Mouse (Mus musculus): Measurements from ENCODE around the gene Hecw2. TPM values are rescaled to one million over a fixed set of nuclear protein-coding genes. Genes with fewer than 3 reads are reported as not detected.

Hecw2 gene
- polyA plus RNA-seq, 1 experiment from 2014 or later, result 2.8 TPM

DNA sequence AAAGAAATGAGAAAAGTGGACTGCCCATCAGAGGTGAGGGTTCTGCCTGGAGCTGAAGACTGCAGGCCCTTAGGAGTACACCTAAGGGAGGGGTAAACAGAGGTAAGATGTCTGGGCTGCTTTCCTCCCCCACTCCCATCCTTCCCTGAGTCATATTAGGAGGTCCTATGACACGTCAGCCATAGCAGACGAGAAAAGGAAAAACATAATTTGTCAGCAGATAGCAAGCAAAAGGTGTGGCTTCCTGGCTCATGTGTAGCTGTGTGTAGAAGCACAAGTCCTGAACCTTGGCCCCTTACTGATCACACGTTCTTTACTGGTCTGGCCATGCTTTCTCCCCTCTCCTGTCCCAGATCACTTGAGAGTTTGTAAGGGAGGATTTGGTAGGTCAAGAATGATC is 397.2 kb downstream of the Hecw2 start:
- H3K27me3 ChIP-seq (ENCODE audit: control insufficient read depth, insufficient read depth, low read length), result no peaks in the 10 kb centered on the region
- H3K4me3 ChIP-seq (replicated peaks; ENCODE audit: low read length), result no peak overlapping the region
- no peaks in the 10 kb centered on the region for H3K4me1 ChIP-seq (ENCODE audit: control insufficient read depth, insufficient read depth, low read length)
- H3K27ac ChIP-seq (ENCODE audit: low read length), result no peak overlapping the region
- WGBS, result 46% methylated on average over 3 of the region's 3 CpGs
- ATAC-seq (ENCODE audit: insufficient read depth, low FRiP score), result no peak; the same call in 1 of the 2 replicates
- no peak overlapping the region for H3K9ac ChIP-seq (ENCODE audit: low read length)
- no peaks in the 10 kb centered on the region for H3K9me3 ChIP-seq (replicated peaks; ENCODE audit: control insufficient read depth, low read length)
- H3K36me3 ChIP-seq (ENCODE audit: control insufficient read depth, insufficient read depth, low read length), result no peaks in the 10 kb centered on the region
- H3K4me2 ChIP-seq (ENCODE audit: low read depth, low read length), result no peak overlapping the region

GRCm38 (mm10) chr1:53797074-53797473 is 397.9 kb downstream of the Hecw2 start:
- H3K9ac ChIP-seq (ENCODE audit: low read length), result no peak overlapping the region
- WGBS, result 72% methylated on average over 5 of the region's 5 CpGs
- H3K27ac ChIP-seq (ENCODE audit: low read length), result no peak overlapping the region
- H3K9me3 ChIP-seq (replicated peaks; ENCODE audit: control insufficient read depth, low read length), result no peaks in the 10 kb centered on the region
- no peaks in the 10 kb centered on the region for H3K36me3 ChIP-seq (ENCODE audit: control insufficient read depth, insufficient read depth, low read length)
- H3K4me1 ChIP-seq (ENCODE audit: control insufficient read depth, insufficient read depth, low read length), result no peaks in the 10 kb centered on the region
- H3K4me2 ChIP-seq (ENCODE audit: low read depth, low read length), result no peak overlapping the region
- H3K27me3 ChIP-seq (ENCODE audit: control insufficient read depth, insufficient read depth, low read length), result no peaks in the 10 kb centered on the region
- no peak for ATAC-seq (ENCODE audit: insufficient read depth, low FRiP score)
- no peak overlapping the region for H3K4me3 ChIP-seq (replicated peaks; ENCODE audit: low read length)

DNA sequence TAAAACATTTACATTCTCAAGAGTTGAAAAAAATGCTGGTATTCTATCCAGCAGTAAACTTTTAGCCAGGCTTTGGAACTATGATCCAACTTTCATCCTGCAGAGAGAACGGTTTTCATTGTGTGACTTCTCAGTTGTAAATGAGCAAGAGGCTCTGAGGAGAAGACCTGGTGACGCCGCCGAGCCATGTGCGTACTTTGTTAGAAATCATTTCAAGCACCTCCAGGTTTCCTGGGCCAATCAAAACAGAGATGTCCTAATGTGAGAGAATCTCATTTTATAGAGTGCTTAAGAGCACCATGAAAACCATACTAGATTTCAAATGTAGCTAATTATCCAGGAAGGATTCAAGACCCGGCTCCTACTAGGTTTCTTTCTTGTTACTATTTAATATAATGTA is 398.7 kb downstream of the Hecw2 start:
- Histone ChIP-seq H3K9me3 (replicated peaks; ENCODE audit: control insufficient read depth, low read length) (no peaks in the 10 kb centered on the region), H3K4me1 (ENCODE audit: control insufficient read depth, insufficient read depth, low read length) (no peaks in the 10 kb centered on the region), H3K4me3 (replicated peaks; ENCODE audit: low read length) (no peak overlapping the region), H3K27me3 (ENCODE audit: control insufficient read depth, insufficient read depth, low read length) (no peaks in the 10 kb centered on the region), H3K27ac (ENCODE audit: low read length) (no peak overlapping the region), H3K9ac (ENCODE audit: low read length) (no peak overlapping the region), H3K36me3 (ENCODE audit: control insufficient read depth, insufficient read depth, low read length) (no peaks in the 10 kb centered on the region), H3K4me2 (ENCODE audit: low read depth, low read length) (no peak overlapping the region)
- no peak for ATAC-seq (ENCODE audit: insufficient read depth, low FRiP score)
- 88% methylated on average over 6 of the region's 6 CpGs for WGBS

DNA sequence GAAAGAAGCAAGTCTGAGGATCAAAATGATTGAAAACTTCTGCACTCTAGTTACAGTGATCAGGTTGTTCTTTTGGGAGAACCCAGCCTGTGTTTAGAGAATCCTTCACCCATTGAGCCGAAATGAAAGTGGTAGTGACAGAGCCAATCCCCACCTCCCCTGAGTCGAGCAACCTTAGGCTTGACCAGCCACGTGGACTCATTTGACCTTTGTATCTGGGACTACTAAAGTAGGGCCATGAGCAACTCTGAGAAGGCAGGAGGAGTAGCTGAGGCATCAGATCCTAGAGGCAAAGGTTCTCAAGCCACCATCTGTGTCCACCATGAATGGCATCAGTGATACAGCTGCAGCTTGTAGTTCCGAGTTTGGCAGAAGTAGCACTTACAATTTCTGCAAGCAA is 399.4 kb downstream of the Hecw2 start:
- no peak for ATAC-seq (ENCODE audit: insufficient read depth, low FRiP score)
- Histone ChIP-seq H3K27me3 (ENCODE audit: control insufficient read depth, insufficient read depth, low read length) (no peaks in the 10 kb centered on the region), H3K9me3 (replicated peaks; ENCODE audit: control insufficient read depth, low read length) (no peaks in the 10 kb centered on the region), H3K4me3 (replicated peaks; ENCODE audit: low read length) (no peak overlapping the region), H3K9ac (ENCODE audit: low read length) (no peak overlapping the region), H3K4me2 (ENCODE audit: low read depth, low read length) (no peak overlapping the region), H3K27ac (ENCODE audit: low read length) (no peak overlapping the region), H3K4me1 (ENCODE audit: control insufficient read depth, insufficient read depth, low read length) (no peaks in the 10 kb centered on the region), H3K36me3 (ENCODE audit: control insufficient read depth, insufficient read depth, low read length) (no peaks in the 10 kb centered on the region)
- 81% methylated on average over 4 of the region's 4 CpGs for WGBS

DNA sequence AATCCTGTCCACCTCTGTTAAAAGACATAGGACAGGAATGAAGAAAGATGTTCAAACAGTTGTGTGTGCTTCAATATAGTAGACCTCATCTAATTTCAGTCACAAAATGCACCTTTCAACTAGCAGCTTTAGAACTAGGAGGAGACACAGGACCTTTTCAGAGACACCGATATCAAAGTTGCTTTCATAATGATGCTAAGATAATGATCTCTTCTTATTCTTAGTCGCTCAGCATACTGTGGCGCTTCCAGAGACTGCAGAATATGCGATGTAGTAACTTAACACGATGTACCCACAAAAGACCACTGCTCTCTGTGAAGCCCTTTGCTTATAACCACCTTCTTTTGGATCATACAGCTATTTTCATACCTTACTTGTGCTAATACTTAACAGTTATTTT is 399.9 kb downstream of the Hecw2 start:
- Histone ChIP-seq H3K4me1 (ENCODE audit: control insufficient read depth, insufficient read depth, low read length) (no peaks in the 10 kb centered on the region), H3K27ac (ENCODE audit: low read length) (no peak overlapping the region), H3K27me3 (ENCODE audit: control insufficient read depth, insufficient read depth, low read length) (no peaks in the 10 kb centered on the region), H3K4me3 (replicated peaks; ENCODE audit: low read length) (no peak overlapping the region), H3K9ac (ENCODE audit: low read length) (no peak overlapping the region), H3K4me2 (ENCODE audit: low read depth, low read length) (no peak overlapping the region), H3K9me3 (replicated peaks; ENCODE audit: control insufficient read depth, low read length) (no peaks in the 10 kb centered on the region), H3K36me3 (ENCODE audit: control insufficient read depth, insufficient read depth, low read length) (no peaks in the 10 kb centered on the region)
- 90% methylated on average over 5 of the region's 5 CpGs for WGBS
- ATAC-seq (ENCODE audit: insufficient read depth, low FRiP score), result no peak

- no peak for ATAC-seq (ENCODE audit: insufficient read depth, low FRiP score)
- WGBS, result 71% methylated on average over 2 of the region's 2 CpGs
- Histone ChIP-seq H3K4me1 (ENCODE audit: control insufficient read depth, insufficient read depth, low read length) (no peaks in the 10 kb centered on the region), H3K9me3 (replicated peaks; ENCODE audit: control insufficient read depth, low read length) (no peaks in the 10 kb centered on the region), H3K27ac (ENCODE audit: low read length) (no peak overlapping the region), H3K4me3 (replicated peaks; ENCODE audit: low read length) (no peak overlapping the region), H3K27me3 (ENCODE audit: control insufficient read depth, insufficient read depth, low read length) (no peaks in the 10 kb centered on the region), H3K4me2 (ENCODE audit: low read depth, low read length) (no peak overlapping the region), H3K9ac (ENCODE audit: low read length) (no peak overlapping the region), H3K36me3 (ENCODE audit: control insufficient read depth, insufficient read depth, low read length) (no peaks in the 10 kb centered on the region)
Measured at GRCm38 (mm10) chr1:53794279-53794678, 400.7 kb downstream of the Hecw2 start.

GRCm38 (mm10) chr1:53791343-53791742 is 403.6 kb downstream of the Hecw2 start:
- no peak for ATAC-seq (ENCODE audit: insufficient read depth, low FRiP score)
- 69% methylated on average over 2 of the region's 2 CpGs for WGBS
- no peak overlapping the region for H3K27ac ChIP-seq (ENCODE audit: low read length)
- H3K4me2 ChIP-seq (ENCODE audit: low read depth, low read length), result no peak overlapping the region
- H3K36me3 ChIP-seq (ENCODE audit: control insufficient read depth, insufficient read depth, low read length), result no peaks in the 10 kb centered on the region
- H3K4me3 ChIP-seq (replicated peaks; ENCODE audit: low read length), result no peak overlapping the region
- no peaks in the 10 kb centered on the region; the same call in 1 of the 2 replicates for H3K9me3 ChIP-seq (replicated peaks; ENCODE audit: control insufficient read depth, low read length)
- no peaks in the 10 kb centered on the region for H3K4me1 ChIP-seq (ENCODE audit: control insufficient read depth, insufficient read depth, low read length)
- H3K27me3 ChIP-seq (ENCODE audit: control insufficient read depth, insufficient read depth, low read length), result no peaks in the 10 kb centered on the region
- no peak overlapping the region for H3K9ac ChIP-seq (ENCODE audit: low read length)

DNA sequence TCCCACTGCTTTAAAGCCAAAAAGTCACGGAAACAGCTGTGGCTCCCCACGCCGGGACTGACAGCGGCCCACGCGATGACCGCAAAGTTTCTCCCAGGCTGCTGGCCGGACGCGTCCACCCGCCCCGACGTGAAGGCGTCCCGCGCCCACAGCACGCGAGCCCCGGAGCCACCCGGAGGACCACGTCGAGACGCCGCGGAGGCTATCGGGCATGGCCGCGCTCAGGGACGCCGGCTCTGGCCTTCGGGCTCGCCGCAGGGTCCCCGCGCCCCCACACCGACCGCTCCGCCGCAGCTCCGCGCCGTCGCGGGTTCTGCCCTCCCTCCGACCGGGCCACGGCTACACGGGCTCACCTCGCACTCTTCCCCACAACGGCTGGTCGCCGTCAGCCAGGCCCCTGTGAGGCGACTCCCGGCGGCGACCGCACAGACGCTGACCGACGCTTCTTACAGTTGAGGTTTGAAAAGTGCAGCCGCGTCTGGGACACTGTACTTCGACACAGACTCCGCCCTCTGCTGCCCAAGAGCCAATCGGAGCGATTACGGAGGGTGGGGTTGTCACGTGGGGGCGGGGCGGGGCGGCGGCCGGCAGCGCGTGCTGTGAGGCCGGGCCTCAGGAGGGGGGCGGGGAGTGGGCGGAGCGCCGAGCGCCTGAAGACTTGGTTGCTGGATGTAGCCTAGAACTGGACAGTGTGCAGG is 410.1 kb downstream of the Hecw2 start, which contains the start of gene Stk17b:
Gene Stk17b, minus strand, starts transcription at position 504 of the 698 bp plus-strand sequence.
- under 1% methylated on average over 79 of the region's 81 CpGs for WGBS

GRCm38 (mm10) chr1:53784291-53784720 is 410.7 kb downstream of the Hecw2 start:
- ATAC-seq (ENCODE audit: insufficient read depth, low FRiP score), result no peak; the same call in 1 of the 2 replicates

More for the DNA sequence above, 410.1 kb downstream of the Hecw2 start, which contains the start of gene Stk17b:
- peak within 1 kb of the TSS; percentile 92 for H3K9ac ChIP-seq (ENCODE audit: low read length)
- H3K27me3 ChIP-seq (ENCODE audit: control insufficient read depth, insufficient read depth, low read length), result no peaks in the 10 kb centered on the region
- no peaks in the 10 kb centered on the region; the same call in 1 of the 2 replicates for H3K9me3 ChIP-seq (replicated peaks; ENCODE audit: control insufficient read depth, low read length)
- no peaks in the 10 kb centered on the region for H3K36me3 ChIP-seq (ENCODE audit: control insufficient read depth, insufficient read depth, low read length)
- ATAC-seq (ENCODE audit: insufficient read depth, low FRiP score), result peak; percentile 97
- peak within 1 kb of the TSS; percentile 89 for H3K4me3 ChIP-seq (replicated peaks; ENCODE audit: low read length)
- peak within 1 kb of the TSS; percentile 50 for H3K4me2 ChIP-seq (ENCODE audit: low read depth, low read length)
- H3K27ac ChIP-seq (ENCODE audit: low read length), result peak within 1 kb of the TSS; percentile 90
- H3K4me1 ChIP-seq (ENCODE audit: control insufficient read depth, insufficient read depth, low read length), result no peaks in the 10 kb centered on the region

More at GRCm38 (mm10) chr1:53784291-53784720, 410.7 kb downstream of the Hecw2 start:
- no peaks in the 10 kb centered on the region for H3K36me3 ChIP-seq (ENCODE audit: control insufficient read depth, insufficient read depth, low read length)
- H3K9ac ChIP-seq (ENCODE audit: low read length), result peak overlapping the region; percentile 92
- no peaks in the 10 kb centered on the region; the same call in 1 of the 2 replicates for H3K9me3 ChIP-seq (replicated peaks; ENCODE audit: control insufficient read depth, low read length)
- WGBS, result under 1% methylated on average over 17 of the region's 17 CpGs
- H3K4me1 ChIP-seq (ENCODE audit: control insufficient read depth, insufficient read depth, low read length), result no peaks in the 10 kb centered on the region
- H3K4me3 ChIP-seq (replicated peaks; ENCODE audit: low read length), result peak overlapping the region; percentile 89
- peak overlapping the region; percentile 50 for H3K4me2 ChIP-seq (ENCODE audit: low read depth, low read length)
- H3K27ac ChIP-seq (ENCODE audit: low read length), result peak overlapping the region; percentile 90
- H3K27me3 ChIP-seq (ENCODE audit: control insufficient read depth, insufficient read depth, low read length), result no peaks in the 10 kb centered on the region
